Mouse (Mus musculus): Measurements from ENCODE around the gene Zfp322a.

Zfp322a gene

GRCm38 (mm10) chr13:23317305-23317889 is 51.6 kb downstream of the Zfp322a start:
- peak; percentile 35 to 39 for DNase-seq (ENCODE audit: low spot score in 2 of 2)

- peak; percentile 21 to 34 for DNase-seq (ENCODE audit: low spot score in 2 of 2)
Observed at GRCm38 (mm10) chr13:23312909-23313669, 55.9 kb downstream of the Zfp322a start.

- DNase-seq (ENCODE audit: low spot score in 2 of 2): no peak
Observed at GRCm38 (mm10) chr13:23310036-23310435, 59.0 kb downstream of the Zfp322a start.

- peak in 1 of 2 experiments; percentile 27 for DNase-seq (ENCODE audit: low spot score in 2 of 2)
Observed at GRCm38 (mm10) chr13:23309495-23310011, 59.5 kb downstream of the Zfp322a start.

- DNase-seq (ENCODE audit: low spot score in 2 of 2): peak; percentile 55 to 70
Observed at GRCm38 (mm10) chr13:23308639-23309307, 60.2 kb downstream of the Zfp322a start.

GRCm38 (mm10) chr13:23307069-23307814 is 61.8 kb downstream of the Zfp322a start:
- peak; percentile 62 to 66 for DNase-seq (ENCODE audit: low spot score in 2 of 2)

GRCm38 (mm10) chr13:23306707-23307068 is 62.3 kb downstream of the Zfp322a start:
- no peak for DNase-seq (ENCODE audit: low spot score in 2 of 2)

All from frontal cortex, postnatal 36 days (tissue).